Mouse (Mus musculus) brain, embryonic 14.5 days (tissue): ENCODE measurements at regions not wholly inside any gene's neighbourhood (a gene's known extent, or its start where the extent isn't known, plus 50 kb on each side); places are given as distances from the start of the nearest gene placed in this dataset.

Experiments
- CTCF ChIP-seq: fragments of 200-500 bp; IDR thresholded peaks from 2 replicates; pipeline ENCODE4 v1.5.1; 2012; ENCODE audit warnings: inconsistent platforms, mild to moderate bottlenecking, moderate library complexity, borderline replicate concordance; ENCODE audit not compliant: insufficient read depth, insufficient read length; ENCODE audit errors: extremely low read depth
- POLR2A ChIP-seq: fragments of 200-500 bp; IDR thresholded peaks from 2 replicates; pipeline ENCODE4 v1.6.1; 2012; ENCODE audit warnings: mild to moderate bottlenecking, inconsistent platforms, borderline replicate concordance; ENCODE audit not compliant: poor library complexity, insufficient read depth, insufficient read length, severe bottlenecking; ENCODE audit errors: extremely low read depth

DNA sequence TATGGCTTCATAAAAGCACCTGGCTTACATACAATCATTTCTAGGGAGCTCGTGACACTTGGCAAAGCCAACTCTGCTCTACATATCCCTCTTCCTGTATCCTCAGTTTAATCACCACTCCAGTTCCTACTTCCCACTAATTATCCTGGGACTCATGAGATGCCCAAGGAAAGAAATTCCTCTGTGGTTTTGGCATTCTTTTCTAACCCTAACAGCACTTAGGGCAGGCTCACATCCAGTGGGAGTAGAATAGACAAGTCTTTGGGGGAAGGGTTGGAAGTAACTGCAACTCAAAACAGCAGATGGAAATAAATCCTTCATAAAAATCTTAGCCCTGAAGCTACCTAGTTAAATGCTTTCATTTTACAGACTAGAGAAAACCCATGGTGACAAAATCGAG is 112.3 kb upstream of the Tmtc4 start:
- TF ChIP-seq CTCF (no peak), POLR2A (no peak)
